Mouse (Mus musculus) forebrain, embryonic 14.5 days (tissue): ENCODE results near the gene Smco4. TPM values are rescaled to one million over a fixed set of nuclear protein-coding genes. Genes with fewer than 3 reads are reported as not detected.

Source experiments
- ATAC-seq: fragments of 200-750 bp; cut with Nextera tagmentation; 2 replicates; pipeline ENCODE4 v1.8.0; 2017; ENCODE audit warnings: mild to moderate bottlenecking, moderate library complexity
- DNase-seq: peaks from one replicate; pipeline ENCODE4 v3.0.0-alpha.2; 2015; ENCODE audit warnings: low spot score
- H3K27ac ChIP-seq: fragments of 300-500 bp; sonication (generic); 2 replicates; pipeline ENCODE4 v1.5.1; 2014; ENCODE audit warnings: low read depth, mild to moderate bottlenecking, control low read depth, low read length, moderate library complexity
- H3K27me3 ChIP-seq: fragments of 300-500 bp; sonication (generic); replicated peaks from 2 replicates; pipeline ENCODE4 v1.6.1; 2014; ENCODE audit warnings: low read length, control low read depth, mixed read lengths; ENCODE audit not compliant: control insufficient read depth, insufficient read depth
- H3K36me3 ChIP-seq: fragments of 300-500 bp; sonication (generic); 2 replicates; pipeline ENCODE4 v1.6.1; 2014; ENCODE audit warnings: low read length, control low read depth; ENCODE audit not compliant: control insufficient read depth, insufficient read depth
- H3K4me1 ChIP-seq: fragments of 300-500 bp; sonication (generic); 2 replicates; pipeline ENCODE4 v1.6.1; 2014; ENCODE audit warnings: antibody characterized with exemption, low read length, control low read depth; ENCODE audit not compliant: control insufficient read depth, insufficient read depth
- H3K4me2 ChIP-seq: fragments of 300-500 bp; sonication (generic); 2 replicates; pipeline ENCODE4 v1.6.1; 2014; ENCODE audit warnings: mild to moderate bottlenecking, control low read depth, low read length
- H3K4me3 ChIP-seq: fragments of 300-500 bp; sonication (generic); 2 replicates; pipeline ENCODE4 v1.5.1; 2014; ENCODE audit warnings: low read depth, low read length, control low read depth
- H3K9ac ChIP-seq: fragments of 300-500 bp; sonication (generic); 2 replicates; pipeline ENCODE4 v1.6.1; 2014; ENCODE audit warnings: mild to moderate bottlenecking, low read length, control low read depth, moderate library complexity
- H3K9me3 ChIP-seq: fragments of 300-500 bp; sonication (generic); replicated peaks from 2 replicates; pipeline ENCODE4 v1.6.1; 2016; ENCODE audit warnings: low read length, control low read depth, mixed read lengths; ENCODE audit not compliant: control insufficient read depth
- WGBS: fragments of 180-500 bp; shearing (Covaris S2); extraction: QIAGEN DNeasy Blood & Tissue Kit; methylation state at CpG from one replicate; pipeline ENCODE4 v1.1.7; 2014; 5-methylcytosine and 5-hydroxymethylcytosine counted together
- polyA plus RNA-seq: library from polyadenylated mRNA; unstranded; fragments of >200 nt; fragmentation: Nextera tagmentation; extraction: Ambion mirVana; gene quantifications from 2 replicates; pipeline ENCODE4 v1.2.1, GENCODE M21; 2014

Gene Smco4
- polyA plus RNA-seq: 3.2 and 3.5 TPM in 2 replicates

- ATAC-seq (peak; percentile 88), DNase-seq (peak; percentile 76)
- Histone ChIP-seq H3K4me1 (peaks cover 7% of the 10 kb centered on the region), H3K27ac (peak within 1 kb of the TSS; percentile 48; the same call in 1 of the 2 replicates), H3K36me3 (no peaks in the 10 kb centered on the region), H3K9me3 (no peaks in the 10 kb centered on the region), H3K27me3 (no peaks in the 10 kb centered on the region), H3K4me3 (peak within 1 kb of the TSS; percentile 75), H3K4me2 (peak within 1 kb of the TSS; percentile 94), H3K9ac (peak within 1 kb of the TSS; percentile 90)
- WGBS: under 1% methylated on average over 73 of the region's 101 CpGs
These were observed at the start of gene Smco4 for GRCm38 (mm10) chr9:15493235-15493924. TSS of gene Smco4 (plus strand) at chr9:15493432.

DNA sequence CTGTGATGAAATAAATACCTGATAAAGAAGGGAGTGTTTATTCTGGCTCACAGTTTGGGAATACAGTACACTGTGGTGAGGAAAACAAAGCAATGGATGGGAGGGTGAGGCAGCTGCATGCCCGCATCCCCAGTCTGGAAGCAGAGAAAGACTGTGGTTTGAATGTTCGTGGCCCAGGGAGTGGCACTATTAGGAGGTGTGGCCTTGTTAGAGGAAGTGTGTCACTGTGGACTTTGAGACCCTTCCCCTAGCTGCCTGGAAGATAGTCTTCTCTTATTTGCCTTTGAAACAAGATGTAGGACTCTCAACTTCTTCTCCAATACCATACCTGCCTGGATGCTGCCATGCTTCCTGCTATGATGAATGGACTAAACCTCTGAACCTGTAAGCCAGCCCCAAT, 45.8 kb upstream of the Smco4 start:
- Histone ChIP-seq H3K9me3 (no peaks in the 10 kb centered on the region), H3K4me1 (peaks cover 5% of the 10 kb centered on the region; the same call in 1 of the 2 replicates), H3K27me3 (no peaks in the 10 kb centered on the region), H3K9ac (no peak overlapping the region), H3K36me3 (no peaks in the 10 kb centered on the region), H3K27ac (no peak overlapping the region), H3K4me2 (no peak overlapping the region), H3K4me3 (no peak overlapping the region)
- DNase-seq (no peak), ATAC-seq (no peak)
- WGBS: 84% methylated on average over 2 of the region's 2 CpGs

DNA sequence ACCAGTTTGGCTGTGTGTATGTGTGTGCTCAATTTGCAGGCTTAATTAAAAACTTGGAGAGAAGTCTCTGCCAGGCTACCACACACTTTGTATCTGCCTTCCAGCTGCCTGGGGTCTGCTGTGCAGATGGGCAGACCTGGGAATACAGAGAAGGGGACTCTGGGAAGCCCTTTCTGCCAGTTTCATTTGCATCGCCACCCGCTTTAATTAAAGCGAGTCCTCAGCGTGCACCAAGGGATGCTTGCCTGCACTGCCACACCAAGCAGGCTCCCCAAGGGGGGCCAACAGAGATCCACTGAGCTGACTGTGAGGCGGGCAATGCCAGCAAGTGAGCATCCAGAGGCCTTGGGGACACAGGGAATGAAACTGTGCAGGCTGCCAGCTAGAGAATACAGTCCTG, 42.3 kb upstream of the Smco4 start:
- ATAC-seq (peak; percentile 96), DNase-seq (peak; percentile 84)
- H3K27ac ChIP-seq: no peak overlapping the region
- no peaks in the 10 kb centered on the region for H3K9me3 ChIP-seq
- no peaks in the 10 kb centered on the region for H3K36me3 ChIP-seq
- H3K9ac ChIP-seq: no peak overlapping the region
- no peak overlapping the region for H3K4me2 ChIP-seq
- H3K4me3 ChIP-seq: no peak overlapping the region
- H3K27me3 ChIP-seq: no peaks in the 10 kb centered on the region
- 4% methylated on average over 5 of the region's 5 CpGs for WGBS
- H3K4me1 ChIP-seq: peaks cover 5% of the 10 kb centered on the region; the same call in 1 of the 2 replicates

GRCm38 (mm10) chr9:15472256-15472655, 21.0 kb upstream of the Smco4 start:
- Histone ChIP-seq H3K4me3 (no peak overlapping the region), H3K4me1 (no peaks in the 10 kb centered on the region), H3K4me2 (no peak overlapping the region), H3K27me3 (no peaks in the 10 kb centered on the region), H3K9ac (no peak overlapping the region), H3K9me3 (no peaks in the 10 kb centered on the region), H3K27ac (no peak overlapping the region), H3K36me3 (no peaks in the 10 kb centered on the region)
- no peak for DNase-seq
- 53% methylated on average over 4 of the region's 4 CpGs for WGBS
- no peak for ATAC-seq

DNA sequence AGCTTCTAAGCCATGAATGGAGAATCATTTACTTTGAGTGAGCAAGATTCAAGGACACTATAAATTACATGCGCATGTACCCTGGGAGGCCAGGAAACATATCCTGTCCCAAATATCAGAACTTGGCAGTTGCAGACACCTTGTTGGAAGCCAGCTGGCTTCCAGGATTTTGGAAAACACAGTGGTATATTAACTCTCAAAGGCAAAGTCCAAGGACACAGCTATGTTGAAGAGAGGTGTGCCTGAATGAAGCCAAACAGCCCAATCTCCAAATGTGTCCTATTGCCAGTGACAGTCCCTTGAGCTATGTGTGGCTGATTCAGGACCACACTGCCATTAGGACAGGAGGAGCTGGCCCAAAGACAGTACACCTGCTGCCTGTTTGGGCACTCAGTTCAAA, 20.0 kb upstream of the Smco4 start:
- Histone ChIP-seq H3K9me3 (no peaks in the 10 kb centered on the region), H3K27ac (no peak overlapping the region), H3K9ac (no peak overlapping the region), H3K4me2 (no peak overlapping the region), H3K36me3 (no peaks in the 10 kb centered on the region), H3K4me1 (no peaks in the 10 kb centered on the region), H3K4me3 (no peak overlapping the region), H3K27me3 (no peaks in the 10 kb centered on the region)
- ATAC-seq (no peak), DNase-seq (no peak)
- 97% methylated on average over 1 of the region's 1 CpGs for WGBS

DNA sequence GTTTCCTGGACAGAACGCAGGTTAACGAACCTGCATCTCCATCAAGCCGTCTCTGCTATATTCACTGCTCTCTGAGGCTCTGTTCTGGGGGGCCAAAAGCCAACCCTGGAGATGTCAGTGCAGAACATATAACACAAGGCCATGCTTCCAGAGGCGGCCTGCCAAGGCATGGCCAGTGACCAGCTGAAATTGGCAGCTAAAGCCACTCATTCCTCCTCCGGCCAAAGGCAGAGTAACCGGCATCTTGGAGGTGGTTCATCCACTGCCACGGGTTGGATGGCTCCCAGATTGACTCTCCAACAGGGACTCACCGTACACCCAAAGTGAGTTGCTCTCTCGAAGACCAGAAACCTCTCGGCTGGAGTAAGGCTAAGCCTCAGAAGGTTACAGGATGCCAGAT, 15.7 kb upstream of the Smco4 start:
- Histone ChIP-seq H3K9me3 (no peaks in the 10 kb centered on the region), H3K4me1 (no peaks in the 10 kb centered on the region), H3K27ac (no peak overlapping the region), H3K4me2 (no peak overlapping the region), H3K36me3 (no peaks in the 10 kb centered on the region), H3K4me3 (no peak overlapping the region), H3K27me3 (no peaks in the 10 kb centered on the region), H3K9ac (no peak overlapping the region)
- ATAC-seq (no peak), DNase-seq (no peak)
- WGBS: 93% methylated on average over 10 of the region's 10 CpGs

DNA sequence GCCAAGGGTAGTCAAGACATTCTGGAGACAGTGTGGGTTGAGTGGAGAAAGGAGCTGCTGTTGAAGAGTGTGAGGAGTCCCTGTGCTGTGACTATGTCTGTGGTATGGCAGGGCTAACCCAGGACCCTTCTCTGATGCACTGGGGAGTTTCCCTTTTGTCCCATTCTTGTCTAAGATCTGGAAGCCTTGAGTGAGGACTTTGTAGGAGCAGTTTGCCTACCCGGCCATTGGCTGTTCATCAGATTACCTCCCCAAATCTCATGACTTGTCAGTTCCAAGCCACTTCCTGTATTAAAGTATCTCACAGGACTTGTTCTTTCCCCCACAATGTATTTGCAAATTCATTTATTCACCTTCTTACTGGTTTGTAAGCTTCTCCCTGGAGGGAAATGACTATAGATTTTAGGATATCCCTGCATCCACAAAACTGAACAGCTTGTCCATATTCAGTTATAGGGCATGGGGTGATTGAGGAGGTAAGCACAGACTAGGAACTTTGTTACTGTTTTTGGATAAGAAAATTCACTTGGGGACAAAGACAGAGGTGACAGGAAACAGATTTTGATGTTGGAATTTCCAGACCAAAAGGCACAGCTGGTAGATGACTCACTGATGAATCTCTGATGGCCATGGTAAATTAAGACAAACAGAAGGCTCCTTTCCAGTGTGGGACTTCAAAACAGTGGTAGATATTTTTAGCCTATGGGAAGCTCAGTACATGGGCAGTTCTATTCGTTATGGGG, 5.4 kb upstream of the Smco4 start:
- WGBS: 75% methylated on average over 2 of the region's 2 CpGs
- Histone ChIP-seq H3K9me3 (no peaks in the 10 kb centered on the region), H3K27ac (no peak overlapping the region), H3K4me3 (no peak overlapping the region), H3K36me3 (no peaks in the 10 kb centered on the region), H3K4me1 (no peaks in the 10 kb centered on the region), H3K27me3 (no peaks in the 10 kb centered on the region), H3K9ac (no peak overlapping the region), H3K4me2 (no peak overlapping the region)
- ATAC-seq: no peak
- no peak for DNase-seq

- no peaks in the 10 kb centered on the region for H3K9me3 ChIP-seq
- no peak overlapping the region for H3K4me2 ChIP-seq
- H3K9ac ChIP-seq: no peak overlapping the region
- DNase-seq (no peak), ATAC-seq (no peak)
- peaks cover under 1% of the 10 kb centered on the region for H3K4me1 ChIP-seq
- no peak overlapping the region for H3K27ac ChIP-seq
- no peaks in the 10 kb centered on the region for H3K36me3 ChIP-seq
- H3K4me3 ChIP-seq: no peak overlapping the region
- H3K27me3 ChIP-seq: no peaks in the 10 kb centered on the region
These were observed 3.9 kb upstream of the Smco4 start for GRCm38 (mm10) chr9:15489293-15489692.
